Comparison of ENCODE assay signal across 14 mouse cellular contexts in genomic region chr5:134549640-134550168, GRCm38 (mm10). TPM values are rescaled to one million over a fixed set of nuclear protein-coding genes. Genes with fewer than 3 reads are reported as not detected.
DNase-seq lines count a peak whose midpoint lies in the region; ATAC-seq and TF ChIP-seq lines count a peak whose summit lies in the region.
"Had no signal": no experiment of that assay in that cellular context is flagged by ENCODE, and none has a peak within 500 bp of the region (broad histone marks: within the 10 kb centered on the region; RNA-seq: fewer than 3 reads in every experiment).

No protein-coding gene starts in this region.

- intact Hi-C loops in gastrocnemius, adult 2 months (cut with DNase I): loop anchor here (2.0 kb wide), 1 partner anchor 43 kb away; no protein-coding TSS in a partner anchor

- ATAC-seq in lung, embryonic 15.5 days (ENCODE audit: borderline replicate concordance, extremely low read depth, low FRiP score, low TSS enrichment): no peak
- peak; percentile 57 for ATAC-seq in intestine, embryonic 16.5 days
- ATAC-seq in liver, embryonic 11.5 days (replicated peaks; ENCODE audit: low FRiP score): no peak

- H3K27ac ChIP-seq in gastrocnemius, adult 2 months: peak overlapping the region; percentile 24; the same call in 1 of the 2 replicates
- no peak overlapping the region for H3K27ac ChIP-seq in lung, embryonic 15.5 days
- H3K27ac ChIP-seq in intestine, embryonic 16.5 days (ENCODE audit: low read length): peak overlapping the region; percentile 99
- H3K27ac ChIP-seq in small intestine, adult 2 months (ENCODE audit: insufficient read depth, low read depth, low read length): peak overlapping the region; percentile 92
- no peak overlapping the region for H3K27ac ChIP-seq in liver, embryonic 11.5 days (ENCODE audit: low read depth, low read length)
- H3K27ac ChIP-seq: heart, adult 2 months; liver, embryonic 14.5 days had no signal

- no peaks in the 10 kb centered on the region for H3K9me3 ChIP-seq in lung, embryonic 15.5 days
- no peaks in the 10 kb centered on the region for H3K9me3 ChIP-seq in intestine, embryonic 16.5 days (ENCODE audit: control insufficient read depth, low read length)
- H3K9me3 ChIP-seq in liver, embryonic 11.5 days (ENCODE audit: control insufficient read depth, low read length): no peaks in the 10 kb centered on the region

- no peak for DNase-seq in gastrocnemius, adult 2 months
- no peak for DNase-seq in gastrocnemius, postnatal 10 days
- DNase-seq in lung, postnatal 4 days: no peak
- DNase-seq in liver, embryonic 11.5 days (ENCODE audit: low spot score): no peak
- no peak for DNase-seq in cerebellum, postnatal 36 days
- DNase-seq: adrenal gland, adult 8-10 months; cerebellum, adult 11 months; heart, adult 2 months; kidney, adult 8-10 months; thymus, postnatal 14 days had no signal

- H3K4me3 ChIP-seq in gastrocnemius, adult 2 months: no peak overlapping the region
- H3K4me3 ChIP-seq in lung, embryonic 15.5 days: no peak overlapping the region
- H3K4me3 ChIP-seq in intestine, embryonic 16.5 days (ENCODE audit: low read length): no peak overlapping the region
- peak overlapping the region; percentile 27; the same call in 1 of the 2 replicates for H3K4me3 ChIP-seq in small intestine, adult 2 months (ENCODE audit: low read depth, low read length)
- H3K4me3 ChIP-seq in liver, embryonic 11.5 days (ENCODE audit: low read depth, low read length): no peak overlapping the region
- H3K4me3 ChIP-seq: heart, adult 2 months had no signal

- TF ChIP-seq POLR2A in small intestine, adult 2 months (IDR thresholded peaks at IDR 0.05; ENCODE audit: low read depth, low read length): peak; percentile 28; the same call in 1 of the 2 replicates

- H3K36me3 ChIP-seq in lung, embryonic 15.5 days: no peaks in the 10 kb centered on the region
- H3K36me3 ChIP-seq in intestine, embryonic 16.5 days (ENCODE audit: control insufficient read depth, insufficient read depth, low read length): no peaks in the 10 kb centered on the region
- H3K36me3 ChIP-seq in small intestine, adult 2 months (ENCODE audit: control insufficient read depth, insufficient read depth, low read length): peaks cover 2% of the 10 kb centered on the region; the same call in 1 of the 2 replicates
- no peaks in the 10 kb centered on the region for H3K36me3 ChIP-seq in liver, embryonic 11.5 days (ENCODE audit: control insufficient read depth, insufficient read depth, low read length)

- no peak for TF ChIP-seq CTCF in gastrocnemius, adult 2 months (IDR thresholded peaks at IDR 0.05)
- TF ChIP-seq CTCF in small intestine, adult 2 months (IDR thresholded peaks at IDR 0.05; ENCODE audit: extremely low read depth, insufficient read length, insufficient replicate concordance, low read depth, low read length): no peak

- no peak overlapping the region for H3K9ac ChIP-seq in lung, embryonic 15.5 days
- H3K9ac ChIP-seq in intestine, embryonic 16.5 days (ENCODE audit: low read depth, low read length): peak overlapping the region; percentile 95; the same call in 1 of the 2 replicates
- no peak overlapping the region for H3K9ac ChIP-seq in liver, embryonic 11.5 days (ENCODE audit: low read depth, low read length)
- H3K9ac ChIP-seq: liver, embryonic 14.5 days had no signal

- no peaks in the 10 kb centered on the region for H3K27me3 ChIP-seq in lung, embryonic 15.5 days
- no peaks in the 10 kb centered on the region for H3K27me3 ChIP-seq in intestine, embryonic 16.5 days (replicated peaks; ENCODE audit: control insufficient read depth, insufficient read depth, low read length)
- no peaks in the 10 kb centered on the region for H3K27me3 ChIP-seq in small intestine, adult 2 months (ENCODE audit: control insufficient read depth, insufficient read depth, low read length)
- H3K27me3 ChIP-seq in liver, embryonic 11.5 days (replicated peaks; ENCODE audit: control insufficient read depth, insufficient read depth, low read length): no peaks in the 10 kb centered on the region

- peaks cover 52% of the 10 kb centered on the region for H3K4me1 ChIP-seq in lung, embryonic 15.5 days
- peaks cover 47% of the 10 kb centered on the region for H3K4me1 ChIP-seq in intestine, embryonic 16.5 days (ENCODE audit: control insufficient read depth, insufficient read depth, low read length)
- peaks cover 31% of the 10 kb centered on the region for H3K4me1 ChIP-seq in small intestine, adult 2 months (ENCODE audit: control insufficient read depth, insufficient read depth, insufficient read length, low read length)
- H3K4me1 ChIP-seq in liver, embryonic 11.5 days (replicated peaks; ENCODE audit: control insufficient read depth, insufficient read depth, low read length): peaks cover 17% of the 10 kb centered on the region; the same call in 1 of the 2 replicates

- 84% methylated on average over 3 of the region's 3 CpGs for WGBS in lung, embryonic 15.5 days
- WGBS in intestine, embryonic 16.5 days: 71% methylated on average over 2 of the region's 3 CpGs
- 24% methylated on average over 3 of the region's 3 CpGs for WGBS in small intestine, adult 2 months
- 75% methylated on average over 3 of the region's 3 CpGs for WGBS in liver, embryonic 11.5 days

- H3K4me2 ChIP-seq in lung, embryonic 15.5 days: peak overlapping the region; percentile 91
- peak overlapping the region; percentile 26; the same call in 1 of the 2 replicates for H3K4me2 ChIP-seq in intestine, embryonic 16.5 days (ENCODE audit: low read depth, low read length)
- H3K4me2 ChIP-seq in liver, embryonic 11.5 days: no peak overlapping the region

RNA-seq across cellular contexts. Expression of gene Clip2, which starts 2.5 kb away (rescaled TPM):
- total RNA-seq in gastrocnemius, adult 2 months (2021): 1 to 10 TPM; 3.0 to 4.2 TPM
- 10 to 100 TPM; 10.1 to 12.8 TPM for total RNA-seq in gastrocnemius, postnatal 10 days (2021)
- polyA plus RNA-seq in lung, embryonic 15.5 days (2015; fragmentation: Nextera tagmentation; extraction: Ambion mirVana): 4.6 TPM in 2 replicates
- polyA plus RNA-seq in intestine, embryonic 16.5 days (2015; fragmentation: Nextera tagmentation; extraction: Ambion mirVana): 3.8 and 4.3 TPM in 2 replicates
- 24.0 and 43.4 TPM in 2 replicates for polyA plus RNA-seq in small intestine, adult 2 months (2012; rRNA removed)
- polyA plus RNA-seq in liver, embryonic 11.5 days (2014; fragmentation: Nextera tagmentation; extraction: Ambion mirVana): 1.4 and 1.7 TPM in 2 replicates

RNA-seq across cellular contexts. Expression of gene Syna, which starts 10.3 kb away (rescaled TPM):
- not detected for total RNA-seq in gastrocnemius, adult 2 months (2021)
- under 1 TPM; 0.14 to 0.16 TPM for total RNA-seq in gastrocnemius, postnatal 10 days (2021)
- 0.19 and 0.33 TPM in 2 replicates for polyA plus RNA-seq in lung, embryonic 15.5 days (2015; fragmentation: Nextera tagmentation; extraction: Ambion mirVana)
- not detected in 2 replicates for polyA plus RNA-seq in intestine, embryonic 16.5 days (2015; fragmentation: Nextera tagmentation; extraction: Ambion mirVana)
- polyA plus RNA-seq in small intestine, adult 2 months (2012; rRNA removed): 1.6 and 3.1 TPM in 2 replicates
- not detected in 2 replicates for polyA plus RNA-seq in liver, embryonic 11.5 days (2014; fragmentation: Nextera tagmentation; extraction: Ambion mirVana)
- total RNA-seq: adrenal gland, adult 8-10 months; heart, adult 2 months had no signal
- polyA plus RNA-seq: heart, adult 2 months; liver, embryonic 14.5 days had no signal

RNA-seq across cellular contexts. Expression of gene Rfc2, which starts 31.5 kb away (rescaled TPM):
- total RNA-seq in gastrocnemius, adult 2 months (2021): 10 to 100 TPM; 18.3 to 19.8 TPM
- total RNA-seq in gastrocnemius, postnatal 10 days (2021): 10 to 100 TPM; 18.8 to 25.7 TPM
- polyA plus RNA-seq in lung, embryonic 15.5 days (2015; fragmentation: Nextera tagmentation; extraction: Ambion mirVana): 292 and 304 TPM in 2 replicates
- polyA plus RNA-seq in intestine, embryonic 16.5 days (2015; fragmentation: Nextera tagmentation; extraction: Ambion mirVana): 204 and 233 TPM in 2 replicates
- 15.1 and 35.4 TPM in 2 replicates for polyA plus RNA-seq in small intestine, adult 2 months (2012; rRNA removed)
- 363 and 374 TPM in 2 replicates for polyA plus RNA-seq in liver, embryonic 11.5 days (2014; fragmentation: Nextera tagmentation; extraction: Ambion mirVana)

Comparison
In these comparisons a context has a peak if more than half of its experiments do, and no peak if none do; other contexts are left out.
1. H3K27ac ChIP-seq: peak in gastrocnemius, adult 2 months (single experiment), intestine, embryonic 16.5 days (single experiment) and small intestine, adult 2 months (single experiment); none in lung, embryonic 15.5 days (single experiment) and liver, embryonic 11.5 days (single experiment).